Mouse (Mus musculus) bone marrow, adult 2 months (tissue): Measurements from ENCODE around the gene Asgr1. TPM values are rescaled to one million over a fixed set of nuclear protein-coding genes. Genes with fewer than 3 reads are reported as not detected.

Experiments
- H3K27ac ChIP-seq: fragments of 200-500 bp; 2 replicates; pipeline ENCODE4 v1.5.1; 2012; ENCODE audit warnings: low read depth, mild to moderate bottlenecking, control low read depth, inconsistent platforms, low read length; ENCODE audit not compliant: control insufficient read depth, poor library complexity, insufficient read depth
- H3K4me1 ChIP-seq: fragments of 200-500 bp; 2 replicates; pipeline ENCODE4 v1.6.1; 2011; ENCODE audit warnings: low read length; ENCODE audit not compliant: control insufficient read depth, insufficient read depth
- H3K4me3 ChIP-seq: fragments of 200-500 bp; replicated peaks from 2 replicates; pipeline ENCODE3; 2011; ENCODE audit warnings: mild to moderate bottlenecking, low read depth, low read length, control low read depth; ENCODE audit not compliant: control insufficient read depth
- CTCF ChIP-seq: fragments of 200-500 bp; IDR thresholded peaks from 2 replicates; pipeline ENCODE4 v1.5.1; 2011; ENCODE audit warnings: low read length, control low read depth; ENCODE audit not compliant: control insufficient read depth, insufficient read depth
- POLR2A ChIP-seq: fragments of 200-500 bp; IDR thresholded peaks from 2 replicates; pipeline ENCODE4 v1.6.1; 2011; ENCODE audit warnings: low read depth, mild to moderate bottlenecking, control low read depth, low read length, borderline replicate concordance; ENCODE audit not compliant: control insufficient read depth
- WGBS: fragments of 180-500 bp; shearing (Covaris S2); methylation state at CpG from one replicate; pipeline ENCODE4 v1.1.7; 2018; 5-methylcytosine and 5-hydroxymethylcytosine counted together
- polyA plus RNA-seq: library from polyadenylated mRNA; stranded (reverse); fragments of >200 nt; gene quantifications from 2 replicates; pipeline ENCODE4 v1.2.4, GENCODE M21; 2011; ENCODE audit warnings: low replicate concordance; ENCODE audit not compliant: missing spikeins, insufficient read depth, insufficient read length

Asgr1 gene
- polyA plus RNA-seq, 1 experiment = 3.5 TPM

GRCm38 (mm10) chr11:70099809-70100208 lies 45.9 kb downstream of the Asgr1 start:
- 77% methylated on average over 2 of the region's 2 CpGs for WGBS
- TF ChIP-seq POLR2A = no peak
- no peak for TF ChIP-seq CTCF
- H3K4me3 ChIP-seq = no peak overlapping the region
- no peak overlapping the region for H3K27ac ChIP-seq
- H3K4me1 ChIP-seq = no peaks in the 10 kb centered on the region

GRCm38 (mm10) chr11:70103701-70104315 lies 49.9 kb downstream of the Asgr1 start:
- TF ChIP-seq POLR2A (no peak), CTCF (no peak)
- Histone ChIP-seq H3K4me3 (no peak overlapping the region), H3K4me1 (no peaks in the 10 kb centered on the region), H3K27ac (no peak overlapping the region)
- WGBS = 88% methylated on average over 14 of the region's 14 CpGs

GRCm38 (mm10) chr11:70107085-70107484 lies 53.2 kb downstream of the Asgr1 start:
- Histone ChIP-seq H3K4me3 (no peak overlapping the region), H3K4me1 (no peaks in the 10 kb centered on the region), H3K27ac (no peak overlapping the region)
- 76% methylated on average over 8 of the region's 8 CpGs for WGBS
- TF ChIP-seq CTCF (no peak), POLR2A (no peak)

Other genes starting within 250 kb of the Asgr1 start
- gene Tmem102, start 248.5 kb upstream of the Asgr1 start, polyA plus RNA-seq = not detected in 2 replicates
- gene Gm39566, start 238.8 kb upstream of the Asgr1 start, polyA plus RNA-seq = not detected in 2 replicates
- gene Spem2, start 235.6 kb upstream of the Asgr1 start, polyA plus RNA-seq = not detected in 2 replicates
- gene Spem1, start 231.9 kb upstream of the Asgr1 start, polyA plus RNA-seq = not detected in 2 replicates
- gene Nlgn2, start 216.3 kb upstream of the Asgr1 start, polyA plus RNA-seq = 5.3 and 6.0 TPM in 2 replicates
- 180 and 202 TPM in 2 replicates for gene Tmem256, start 215.6 kb upstream of the Asgr1 start, polyA plus RNA-seq
- gene Plscr3, start 207.7 kb upstream of the Asgr1 start, polyA plus RNA-seq = 38.3 and 50.9 TPM in 2 replicates
- 2.9 and 5.4 TPM in 2 replicates for gene Tnk1, start 195.4 kb upstream of the Asgr1 start, polyA plus RNA-seq
- not detected in 2 replicates for gene Tmem95, start 176.1 kb upstream of the Asgr1 start, polyA plus RNA-seq
- gene Kctd11, start 172.7 kb upstream of the Asgr1 start, polyA plus RNA-seq = 1.8 and 3.6 TPM in 2 replicates
- 63.5 and 179 TPM in 2 replicates for gene Acap1, start 158.5 kb upstream of the Asgr1 start, polyA plus RNA-seq
- 2.7 and 5.6 TPM in 2 replicates for gene 2810408A11Rik, start 153.1 kb upstream of the Asgr1 start, polyA plus RNA-seq
- 25.7 and 38.2 TPM in 2 replicates for gene Neurl4, start 153.0 kb upstream of the Asgr1 start, polyA plus RNA-seq
- gene Gps2, start 140.2 kb upstream of the Asgr1 start, polyA plus RNA-seq = 120 and 203 TPM in 2 replicates
- 378 and 387 TPM in 2 replicates for gene Eif5a, start 132.1 kb upstream of the Asgr1 start, polyA plus RNA-seq
- 1.2 and 1.5 TPM in 2 replicates for gene Ybx2, start 118.3 kb upstream of the Asgr1 start, polyA plus RNA-seq
- gene Slc2a4, start 105.9 kb upstream of the Asgr1 start, polyA plus RNA-seq = 24.5 and 32.2 TPM in 2 replicates
- not detected in 2 replicates for gene Cldn7, start 89.3 kb upstream of the Asgr1 start, polyA plus RNA-seq
- 42.5 and 60.6 TPM in 2 replicates for gene Ctdnep1, start 72.9 kb upstream of the Asgr1 start, polyA plus RNA-seq
- gene Elp5, start 71.6 kb upstream of the Asgr1 start, polyA plus RNA-seq = 27.2 and 50.6 TPM in 2 replicates
- 204 and 443 TPM in 2 replicates for gene Gabarap, start 62.9 kb upstream of the Asgr1 start, polyA plus RNA-seq
- gene Phf23, start 58.3 kb upstream of the Asgr1 start, polyA plus RNA-seq = 26.8 and 72.4 TPM in 2 replicates
- gene Dvl2, start 53.5 kb upstream of the Asgr1 start, polyA plus RNA-seq = 4.4 and 12.8 TPM in 2 replicates
- gene Acadvl, start 38.7 kb upstream of the Asgr1 start, polyA plus RNA-seq = 26.3 and 28.9 TPM in 2 replicates
- gene Dlg4, start 37.1 kb upstream of the Asgr1 start, polyA plus RNA-seq = 5.4 and 19.4 TPM in 2 replicates
- 1.2 and 5.1 TPM in 2 replicates for gene Asgr2, start 38.6 kb downstream of the Asgr1 start, polyA plus RNA-seq
- gene Mgl2, start 76.2 kb downstream of the Asgr1 start, polyA plus RNA-seq = 2.3 and 3.8 TPM in 2 replicates
- gene Clec10a, start 102.1 kb downstream of the Asgr1 start, polyA plus RNA-seq = 6.4 and 15.1 TPM in 2 replicates
- 1.9 and 2.4 TPM in 2 replicates for gene Slc16a11, start 158.7 kb downstream of the Asgr1 start, polyA plus RNA-seq
- 0.60 and 1.7 TPM in 2 replicates for gene Slc16a13, start 167.0 kb downstream of the Asgr1 start, polyA plus RNA-seq
- 1.4 and 2.2 TPM in 2 replicates for gene Bcl6b, start 175.7 kb downstream of the Asgr1 start, polyA plus RNA-seq
- gene 0610010K14Rik, start 183.8 kb downstream of the Asgr1 start, polyA plus RNA-seq = 67.2 and 107 TPM in 2 replicates
- 4.8 TPM in 1 of 2 replicates, not detected in the other for gene Gm21988, start 185.7 kb downstream of the Asgr1 start, polyA plus RNA-seq
- 116 and 167 TPM in 2 replicates for gene Rnasek, start 185.8 kb downstream of the Asgr1 start, polyA plus RNA-seq
- gene Alox12, start 201.3 kb downstream of the Asgr1 start, polyA plus RNA-seq = 46.3 and 82.5 TPM in 2 replicates